Mouse (Mus musculus) lung, adult 2 months (tissue): ENCODE measurements around the gene Zbtb20. TPM values are rescaled to one million over a fixed set of nuclear protein-coding genes. Genes with fewer than 3 reads are reported as not detected.

Experiments used
- DNase-seq: peaks from one replicate; pipeline ENCODE4 v3.0.0; 2022
- H3K4me1 ChIP-seq: fragments of 200-500 bp; 2 replicates; pipeline ENCODE4 v1.6.1; 2011; ENCODE audit warnings: low read length; ENCODE audit not compliant: control insufficient read depth, insufficient read depth
- H3K4me3 ChIP-seq: fragments of 200-500 bp; replicated peaks from 2 replicates; pipeline ENCODE3; 2011; ENCODE audit warnings: low read depth, mild to moderate bottlenecking, control low read depth, low read length; ENCODE audit errors: extremely low read depth
- CTCF ChIP-seq: fragments of 200-500 bp; IDR thresholded peaks from 2 replicates; pipeline ENCODE4 v1.5.1; 2011; ENCODE audit warnings: mild to moderate bottlenecking, low read length, control low read depth; ENCODE audit not compliant: insufficient read depth
- POLR2A ChIP-seq: fragments of 200-500 bp; IDR thresholded peaks from 2 replicates; pipeline ENCODE4 v1.6.1; 2011; ENCODE audit warnings: low read depth, mild to moderate bottlenecking, control low read depth, low read length, borderline replicate concordance; ENCODE audit errors: extremely low read depth
- WGBS: fragments of 180-500 bp; shearing (Covaris S2); methylation state at CpG from one replicate; pipeline ENCODE4 v1.1.7; 2018; 5-methylcytosine and 5-hydroxymethylcytosine counted together
- polyA plus RNA-seq: library from polyadenylated mRNA; depleted of rRNA; stranded (reverse); fragments of >200 nt; gene quantifications from 2 replicates; pipeline ENCODE4 v1.2.3, GENCODE M21; 2012

The Zbtb20 gene
- polyA plus RNA-seq, 1 experiment: 30.7 TPM

DNA sequence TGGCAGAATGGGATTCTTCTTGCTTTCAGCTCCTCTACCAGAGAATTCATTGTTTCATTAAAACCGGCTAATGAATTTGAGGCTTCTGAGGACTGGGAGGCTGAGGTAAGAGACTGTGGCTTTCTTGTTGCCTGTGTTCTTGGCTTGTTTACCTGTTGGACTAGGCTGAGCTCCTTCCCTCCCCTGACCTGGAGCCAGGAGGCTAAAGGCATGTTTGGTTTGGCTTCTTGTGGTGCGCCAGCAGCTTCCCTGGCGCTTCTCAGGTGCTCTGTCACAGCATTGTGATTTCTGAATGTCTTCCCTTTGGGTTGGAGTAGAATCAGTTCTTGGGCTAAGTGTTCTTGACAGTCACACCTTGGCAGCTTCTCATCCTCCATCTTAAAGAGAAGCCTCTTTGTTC lies 171.0 kb downstream of the Zbtb20 start:
- TF ChIP-seq CTCF: no peak
- no peak for TF ChIP-seq POLR2A
- 80% methylated on average over 3 of the region's 3 CpGs for WGBS
- H3K4me3 ChIP-seq: no peak overlapping the region
- no peak for DNase-seq
- no peaks in the 10 kb centered on the region for H3K4me1 ChIP-seq

DNA sequence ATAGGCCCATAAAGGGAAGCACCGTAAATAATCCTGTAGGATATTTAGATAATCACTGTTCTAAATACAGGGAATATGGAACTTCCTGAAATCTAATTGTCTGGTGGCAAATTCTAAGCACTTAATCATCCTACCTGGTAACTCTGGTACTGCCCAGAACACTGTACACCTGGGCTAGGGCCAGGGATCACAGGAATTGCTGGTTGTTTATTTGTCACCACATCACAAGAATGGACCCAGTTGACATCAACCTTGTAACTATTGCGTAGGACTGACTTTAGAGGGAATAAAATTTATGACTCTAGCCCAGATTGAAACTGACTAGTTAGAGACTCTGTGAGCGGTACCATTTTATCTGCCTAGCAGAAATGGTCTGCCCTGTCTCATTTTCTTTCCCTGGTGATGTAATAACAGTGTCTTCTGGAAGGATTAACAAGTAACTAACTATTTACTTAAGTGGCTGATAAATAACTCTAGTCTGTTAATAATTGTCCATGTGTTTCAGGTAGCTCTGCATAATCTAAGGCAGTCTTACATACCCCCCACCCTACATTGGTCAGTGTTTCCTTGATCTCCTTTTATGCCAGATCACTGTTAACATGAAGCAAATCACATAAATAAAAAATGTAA lies 194.1 kb downstream of the Zbtb20 start:
- Histone ChIP-seq H3K4me3 (no peak overlapping the region), H3K4me1 (0 out of 2 replicates have a peak, but pooled peaks cover 2% of the 10 kb centered on the region)
- no peak for TF ChIP-seq POLR2A
- TF ChIP-seq CTCF: no peak
- DNase-seq: no peak
- 76% methylated on average over 3 of the region's 3 CpGs for WGBS

DNA sequence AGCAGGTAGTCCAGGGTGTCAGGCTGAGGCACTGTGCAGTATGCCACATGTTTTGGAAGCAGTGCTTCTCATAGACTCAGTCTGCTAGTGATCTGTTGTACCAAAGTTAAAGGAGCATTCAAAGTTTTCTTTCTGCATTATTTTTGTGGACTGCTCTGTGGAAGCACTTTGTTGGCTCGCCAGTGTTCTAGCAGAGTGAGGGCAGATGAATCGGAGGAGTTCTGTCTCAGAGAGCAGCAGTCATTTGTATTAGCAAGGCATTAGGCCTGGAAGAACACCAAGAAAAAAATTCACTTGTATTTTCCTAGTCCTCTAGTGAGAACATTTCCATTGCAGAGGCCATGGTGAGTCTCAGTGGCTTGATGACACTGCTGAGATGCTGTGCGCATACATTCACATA lies 196.2 kb downstream of the Zbtb20 start:
- Histone ChIP-seq H3K4me1 (0 out of 2 replicates have a peak, but pooled peaks cover 2% of the 10 kb centered on the region), H3K4me3 (no peak overlapping the region)
- no peak for TF ChIP-seq POLR2A
- TF ChIP-seq CTCF: no peak
- no peak for DNase-seq
- WGBS: 84% methylated on average over 3 of the region's 3 CpGs

DNA sequence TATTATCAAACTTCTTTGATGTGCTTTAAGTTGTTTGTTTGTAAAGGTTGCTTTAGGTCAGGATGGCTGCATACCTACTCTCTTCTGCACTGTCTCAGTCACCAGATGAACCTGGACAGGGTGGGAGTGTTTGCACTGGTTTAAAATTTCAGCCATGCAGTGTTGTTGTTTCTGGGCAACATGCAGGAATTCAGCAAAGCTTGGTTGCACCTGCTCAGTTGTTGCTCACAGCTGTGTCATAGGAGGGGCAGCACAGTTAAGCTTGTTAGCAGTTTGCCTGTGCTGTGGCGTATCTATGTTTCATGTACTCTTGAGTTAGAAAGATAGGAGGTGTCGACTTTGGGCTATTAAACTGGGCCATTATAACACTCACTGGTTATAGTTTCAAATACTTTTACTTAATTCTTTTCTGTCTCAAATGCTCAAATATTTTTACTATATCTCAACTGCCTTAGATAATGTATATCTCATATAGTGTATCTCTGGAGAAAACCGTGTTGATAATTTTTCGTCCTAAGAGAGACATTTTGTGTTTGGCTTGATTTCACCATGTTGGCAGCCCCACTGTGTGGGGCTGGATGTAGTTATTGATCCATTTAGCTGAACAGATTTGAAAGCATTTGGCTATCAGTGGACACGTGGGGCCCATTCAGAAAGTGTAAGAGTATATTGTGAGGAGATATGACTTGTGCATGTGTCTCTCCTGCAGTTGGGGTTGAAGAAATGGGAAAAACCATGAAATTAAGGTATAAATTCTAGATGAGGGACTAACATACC lies 197.3 kb downstream of the Zbtb20 start:
- DNase-seq: no peak
- 0 out of 2 replicates have a peak, but pooled peaks cover 2% of the 10 kb centered on the region for H3K4me1 ChIP-seq
- no peak overlapping the region for H3K4me3 ChIP-seq
- TF ChIP-seq POLR2A (no peak), CTCF (no peak)
- 86% methylated on average over 5 of the region's 5 CpGs for WGBS

DNA sequence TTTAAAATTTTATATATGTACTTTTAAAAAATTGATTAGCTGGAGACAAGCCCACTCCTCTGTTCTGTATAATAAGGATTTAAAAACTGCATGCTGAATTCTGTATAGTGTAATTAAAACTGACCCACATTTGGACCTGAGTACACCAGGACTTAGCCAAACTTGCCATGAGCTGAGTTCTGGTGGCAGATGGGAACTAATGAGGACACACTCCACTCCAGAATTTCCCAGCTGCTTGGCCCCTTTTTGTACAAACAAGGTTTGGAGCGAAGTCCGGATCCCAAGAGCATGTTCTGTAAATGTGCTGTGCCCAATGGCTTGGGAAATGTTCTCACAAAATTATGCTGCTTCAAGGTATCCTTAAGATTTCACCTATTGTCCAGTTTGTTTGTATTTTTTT lies 204.7 kb downstream of the Zbtb20 start:
- TF ChIP-seq POLR2A: no peak
- TF ChIP-seq CTCF: no peak
- Histone ChIP-seq H3K4me3 (no peak overlapping the region), H3K4me1 (no peaks in the 10 kb centered on the region; the same call in 1 of the 2 replicates)
- no peak for DNase-seq
- WGBS: 55% methylated on average over 2 of the region's 2 CpGs

DNA sequence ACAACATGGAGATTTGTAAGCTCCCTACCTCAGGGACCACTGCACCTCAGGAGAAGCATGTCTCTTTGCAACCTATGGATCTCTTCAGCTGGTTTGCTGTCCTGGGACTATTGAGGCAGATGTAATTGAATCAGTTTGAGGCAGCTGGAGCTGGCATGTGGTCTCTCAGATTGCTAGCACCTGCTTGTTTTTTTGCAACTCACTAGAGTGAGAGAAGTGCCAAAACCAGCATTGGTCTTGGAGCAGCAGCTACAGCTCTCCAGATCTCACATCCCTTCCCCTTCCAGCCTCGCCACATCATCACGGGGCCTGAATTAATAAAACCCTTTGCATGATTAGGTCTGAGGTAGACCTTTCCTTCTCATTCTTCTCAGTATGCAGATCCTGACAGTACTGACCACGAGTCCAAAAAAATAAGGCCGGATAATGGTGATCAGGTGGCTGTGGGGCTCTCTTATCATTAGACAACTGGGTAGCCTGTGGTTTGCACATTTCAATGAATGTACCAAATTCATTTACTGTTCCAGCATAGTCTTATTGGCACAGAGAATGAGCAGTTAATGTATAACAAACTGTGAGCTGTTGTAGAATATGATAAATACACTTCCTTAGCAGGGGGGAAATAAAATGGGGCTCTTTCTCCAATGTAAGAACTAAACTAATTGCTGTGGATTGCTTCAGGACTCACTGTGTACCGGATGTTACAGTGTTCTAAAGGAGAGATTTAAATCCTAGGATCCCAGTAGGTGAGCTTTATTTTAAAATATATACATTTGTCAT lies 205.4 kb downstream of the Zbtb20 start:
- no peak for DNase-seq
- Histone ChIP-seq H3K4me3 (no peak overlapping the region), H3K4me1 (no peaks in the 10 kb centered on the region; the same call in 1 of the 2 replicates)
- no peak for TF ChIP-seq CTCF
- TF ChIP-seq POLR2A: no peak
- 85% methylated on average over 5 of the region's 5 CpGs for WGBS

DNA sequence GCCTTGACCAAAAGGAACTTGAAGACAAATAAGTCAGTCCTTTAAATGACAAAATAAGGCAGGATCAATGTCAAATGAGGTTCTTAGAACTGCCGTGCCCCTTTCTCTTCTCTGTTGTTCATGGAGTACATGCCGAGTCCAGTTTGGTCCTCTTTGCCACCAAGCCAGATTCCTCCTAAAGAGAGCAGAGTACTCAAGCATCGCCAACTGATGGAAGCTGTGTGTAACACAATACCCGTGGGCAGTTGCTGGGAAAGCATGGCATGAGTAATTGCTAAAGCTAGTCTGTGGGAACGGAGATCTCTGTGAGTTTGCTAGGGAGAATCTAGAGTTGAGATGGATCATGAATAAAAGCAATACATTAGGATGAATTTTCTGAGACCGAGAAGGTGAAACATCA lies 206.3 kb downstream of the Zbtb20 start:
- 86% methylated on average over 6 of the region's 6 CpGs for WGBS
- DNase-seq: no peak
- TF ChIP-seq CTCF: no peak
- no peak for TF ChIP-seq POLR2A
- no peak overlapping the region for H3K4me3 ChIP-seq
- H3K4me1 ChIP-seq: no peaks in the 10 kb centered on the region; the same call in 1 of the 2 replicates

DNA sequence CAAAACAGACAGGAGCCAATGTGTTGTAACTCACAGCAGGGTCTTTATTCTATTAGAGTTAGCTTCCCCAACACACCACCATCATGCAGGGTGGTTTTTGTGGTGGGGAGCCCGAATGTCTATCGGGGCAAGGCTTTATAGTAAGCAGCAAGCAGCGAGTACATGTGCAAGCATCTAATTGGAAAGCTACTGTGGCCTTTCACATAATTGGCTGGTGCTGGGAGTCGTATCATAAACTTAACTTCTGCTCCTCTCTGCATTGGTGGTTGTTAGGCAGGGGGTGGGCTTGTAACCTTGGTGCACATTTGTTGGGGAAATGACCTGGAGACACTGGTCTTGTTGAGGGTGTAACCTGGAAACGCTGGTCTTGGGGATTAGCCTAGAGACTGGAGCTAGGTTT lies 207.1 kb downstream of the Zbtb20 start:
- Histone ChIP-seq H3K4me3 (no peak overlapping the region), H3K4me1 (no peaks in the 10 kb centered on the region; the same call in 1 of the 2 replicates)
- DNase-seq: no peak
- WGBS: 84% methylated on average over 5 of the region's 5 CpGs
- TF ChIP-seq POLR2A: no peak
- no peak for TF ChIP-seq CTCF

DNA sequence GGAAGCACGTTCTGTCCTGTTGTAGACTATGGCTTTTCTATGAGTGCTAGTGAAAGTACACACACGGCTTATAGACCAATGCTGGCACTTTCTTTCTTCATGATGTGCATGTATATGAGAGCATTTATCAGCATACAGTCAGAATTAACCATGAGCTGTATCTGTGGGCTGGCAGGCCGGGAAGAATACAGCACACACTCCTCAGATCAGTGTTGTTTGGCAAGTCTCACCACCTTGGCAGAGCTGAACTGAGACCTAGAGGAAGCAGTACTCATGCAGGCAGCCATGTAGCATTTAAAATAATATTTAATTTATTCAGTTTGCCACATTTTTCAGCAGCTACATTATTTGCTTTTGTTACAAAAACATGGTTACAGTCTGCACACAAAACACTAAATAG lies 214.5 kb downstream of the Zbtb20 start:
- TF ChIP-seq POLR2A (no peak), CTCF (no peak)
- DNase-seq: no peak
- H3K4me3 ChIP-seq: no peak overlapping the region
- H3K4me1 ChIP-seq: no peaks in the 10 kb centered on the region
- WGBS: 67% methylated on average over 3 of the region's 3 CpGs
